Mouse (Mus musculus) forebrain, embryonic 10.5 days (tissue): ENCODE data around the gene AI467606. TPM values are rescaled to one million over a fixed set of nuclear protein-coding genes. Genes with fewer than 3 reads are reported as not detected.

Experiments used
- DNase-seq: peaks from one replicate; pipeline ENCODE4 v3.0.0-alpha.2; 2017; ENCODE audit warnings: low spot score; ENCODE audit errors: extremely low spot score
- H3K27ac ChIP-seq: fragments of 300-500 bp; sonication (generic); 2 replicates; pipeline ENCODE4 v1.5.1; 2016; ENCODE audit warnings: mild to moderate bottlenecking
- H3K27me3 ChIP-seq: fragments of 300-500 bp; sonication (generic); 2 replicates; pipeline ENCODE4 v1.6.1; 2016; ENCODE audit warnings: mild to moderate bottlenecking; ENCODE audit not compliant: poor library complexity, severe bottlenecking
- H3K36me3 ChIP-seq: fragments of 300-500 bp; sonication (generic); replicated peaks from 2 replicates; pipeline ENCODE4 v1.6.1; 2016; ENCODE audit warnings: mild to moderate bottlenecking, moderate library complexity
- H3K4me1 ChIP-seq: fragments of 300-500 bp; sonication (generic); 2 replicates; pipeline ENCODE4 v1.6.1; 2016
- H3K4me3 ChIP-seq: fragments of 300-500 bp; sonication (generic); 2 replicates; pipeline ENCODE4 v1.5.1; 2016; ENCODE audit warnings: mild to moderate bottlenecking, moderate library complexity
- H3K9me3 ChIP-seq: fragments of 300-500 bp; sonication (generic); 2 replicates; pipeline ENCODE4 v1.6.1; 2016; ENCODE audit warnings: mild to moderate bottlenecking, moderate library complexity
- WGBS: fragments of 180-500 bp; shearing (Covaris S2); methylation state at CpG from one replicate; pipeline ENCODE4 v1.1.7; 2016; 5-methylcytosine and 5-hydroxymethylcytosine counted together
- polyA plus RNA-seq: library from polyadenylated mRNA; unstranded; fragments of >200 nt; fragmentation: Nextera tagmentation; extraction: Ambion mirVana; gene quantifications from 2 replicates; pipeline ENCODE4 v1.2.1, GENCODE M21; 2016

The AI467606 gene
- polyA plus RNA-seq, 1 experiment from 2014 or later = 0.74 TPM

GRCm38 (mm10) chr7:127101451-127102016, 10.4 kb downstream of the AI467606 start:
- no peak overlapping the region for H3K4me3 ChIP-seq
- no peak for DNase-seq
- no peaks in the 10 kb centered on the region for H3K27me3 ChIP-seq
- WGBS = 50% methylated on average over 2 of the region's 2 CpGs
- H3K36me3 ChIP-seq = no peaks in the 10 kb centered on the region
- H3K9me3 ChIP-seq = no peaks in the 10 kb centered on the region
- peaks cover 16% of the 10 kb centered on the region for H3K4me1 ChIP-seq
- no peak overlapping the region for H3K27ac ChIP-seq

- no peak for DNase-seq
- Histone ChIP-seq H3K27me3 (no peaks in the 10 kb centered on the region), H3K27ac (no peak overlapping the region), H3K9me3 (no peaks in the 10 kb centered on the region), H3K36me3 (no peaks in the 10 kb centered on the region), H3K4me1 (peaks cover 16% of the 10 kb centered on the region), H3K4me3 (no peak overlapping the region)
- 84% methylated on average over 6 of the region's 6 CpGs for WGBS
Observed at GRCm38 (mm10) chr7:127102148-127102547, 11.0 kb downstream of the AI467606 start.

- no peaks in the 10 kb centered on the region for H3K9me3 ChIP-seq
- no peak overlapping the region for H3K4me3 ChIP-seq
- H3K27me3 ChIP-seq = no peaks in the 10 kb centered on the region
- no peak for DNase-seq
- H3K4me1 ChIP-seq = peaks cover 16% of the 10 kb centered on the region
- 69% methylated on average over 6 of the region's 6 CpGs for WGBS
- no peaks in the 10 kb centered on the region for H3K36me3 ChIP-seq
- peak overlapping the region; percentile 86 for H3K27ac ChIP-seq
Observed at GRCm38 (mm10) chr7:127103960-127104359, 12.8 kb downstream of the AI467606 start.

GRCm38 (mm10) chr7:127104560-127105332, 13.6 kb downstream of the AI467606 start:
- Histone ChIP-seq H3K36me3 (no peaks in the 10 kb centered on the region), H3K27me3 (no peaks in the 10 kb centered on the region), H3K27ac (peak overlapping the region; percentile 86), H3K4me3 (peak overlapping the region; percentile 47), H3K4me1 (peaks cover 16% of the 10 kb centered on the region), H3K9me3 (no peaks in the 10 kb centered on the region)
- peak; percentile 79 for DNase-seq
- WGBS = 16% methylated on average over 17 of the region's 17 CpGs

- no peak for DNase-seq
- no peak overlapping the region for H3K4me3 ChIP-seq
- H3K9me3 ChIP-seq = no peaks in the 10 kb centered on the region
- H3K36me3 ChIP-seq = no peaks in the 10 kb centered on the region
- 76% methylated on average over 7 of the region's 7 CpGs for WGBS
- H3K27me3 ChIP-seq = no peaks in the 10 kb centered on the region
- H3K4me1 ChIP-seq = peaks cover 20% of the 10 kb centered on the region
- H3K27ac ChIP-seq = peak overlapping the region; percentile 86
Observed at GRCm38 (mm10) chr7:127105551-127105950, 14.4 kb downstream of the AI467606 start.

- Histone ChIP-seq H3K4me1 (peaks cover 15% of the 10 kb centered on the region), H3K9me3 (no peaks in the 10 kb centered on the region), H3K4me3 (no peak overlapping the region), H3K27ac (no peak overlapping the region), H3K27me3 (no peaks in the 10 kb centered on the region), H3K36me3 (no peaks in the 10 kb centered on the region)
- 56% methylated on average over 18 of the region's 18 CpGs for WGBS
- DNase-seq = peak; percentile 74
Observed at GRCm38 (mm10) chr7:127110239-127111007, 19.3 kb downstream of the AI467606 start.

- 52% methylated on average over 6 of the region's 6 CpGs for WGBS
- H3K9me3 ChIP-seq = no peaks in the 10 kb centered on the region
Observed at GRCm38 (mm10) chr7:127111461-127111860, 20.3 kb downstream of the AI467606 start.

GRCm38 (mm10) chr7:127112251-127112841, 21.2 kb downstream of the AI467606 start:
- WGBS = 82% methylated on average over 12 of the region's 12 CpGs
- no peak overlapping the region for H3K27ac ChIP-seq

More at GRCm38 (mm10) chr7:127111461-127111860, 20.3 kb downstream of the AI467606 start:
- H3K27me3 ChIP-seq = no peaks in the 10 kb centered on the region
- H3K36me3 ChIP-seq = no peaks in the 10 kb centered on the region
- peak; percentile 61 for DNase-seq
- H3K27ac ChIP-seq = no peak overlapping the region
- peaks cover 16% of the 10 kb centered on the region for H3K4me1 ChIP-seq
- H3K4me3 ChIP-seq = no peak overlapping the region

GRCm38 (mm10) chr7:127112921-127113597, 21.9 kb downstream of the AI467606 start:
- Histone ChIP-seq H3K4me3 (no peak overlapping the region), H3K27ac (no peak overlapping the region), H3K36me3 (no peaks in the 10 kb centered on the region), H3K27me3 (no peaks in the 10 kb centered on the region), H3K9me3 (no peaks in the 10 kb centered on the region), H3K4me1 (peaks cover 25% of the 10 kb centered on the region)
- no peak for DNase-seq
- 61% methylated on average over 9 of the region's 9 CpGs for WGBS

More at GRCm38 (mm10) chr7:127112251-127112841, 21.2 kb downstream of the AI467606 start:
- H3K9me3 ChIP-seq = no peaks in the 10 kb centered on the region
- peaks cover 18% of the 10 kb centered on the region for H3K4me1 ChIP-seq
- H3K36me3 ChIP-seq = no peaks in the 10 kb centered on the region
- no peak overlapping the region for H3K4me3 ChIP-seq
- DNase-seq = no peak
- H3K27me3 ChIP-seq = no peaks in the 10 kb centered on the region

GRCm38 (mm10) chr7:127113614-127114259, 22.6 kb downstream of the AI467606 start:
- no peaks in the 10 kb centered on the region for H3K36me3 ChIP-seq
- 64% methylated on average over 12 of the region's 12 CpGs for WGBS
- peaks cover 31% of the 10 kb centered on the region for H3K4me1 ChIP-seq
- DNase-seq = no peak
- no peaks in the 10 kb centered on the region for H3K27me3 ChIP-seq
- H3K4me3 ChIP-seq = no peak overlapping the region
- no peak overlapping the region for H3K27ac ChIP-seq
- H3K9me3 ChIP-seq = no peaks in the 10 kb centered on the region

GRCm38 (mm10) chr7:127114920-127115319, 23.8 kb downstream of the AI467606 start:
- no peak for DNase-seq
- H3K9me3 ChIP-seq = no peaks in the 10 kb centered on the region
- no peak overlapping the region for H3K27ac ChIP-seq
- H3K27me3 ChIP-seq = peaks cover 4% of the 10 kb centered on the region
- peaks cover 38% of the 10 kb centered on the region for H3K4me1 ChIP-seq
- H3K36me3 ChIP-seq = no peaks in the 10 kb centered on the region
- H3K4me3 ChIP-seq = no peak overlapping the region
- WGBS = 88% methylated on average over 11 of the region's 11 CpGs
